Mouse (Mus musculus): ENCODE measurements around the gene Tiparp. TPM values are rescaled to one million over a fixed set of nuclear protein-coding genes. Genes with fewer than 3 reads are reported as not detected.

The Tiparp gene
- total and polyA plus RNA-seq, 3 experiments = 9.6 to 25.1 (median 13.7) TPM

GRCm38 (mm10) chr3:65482698-65483407 lies 45.4 kb upstream of the Tiparp start:
- H3K36me3 ChIP-seq (replicated peaks in 1 of 2; ENCODE audit: control insufficient read depth in 1 of 2, insufficient read depth in 1 of 2, low read length in 1 of 2) = no peaks in the 10 kb centered on the region
- H3K4me3 ChIP-seq (replicated peaks in 1 of 3; ENCODE audit: low read depth in 2 of 3, low read length in 2 of 3, poor library complexity in 1 of 3) = no peak overlapping the region
- no peak overlapping the region for H3K9ac ChIP-seq (ENCODE audit: insufficient read depth, low read depth)
- in situ Hi-C loops (cut with MboI; ENCODE audit: low pct_ligation_motif_present, low pct_unique_long_range_greater_than_20kb, low sequenced_read_pairs) (no loop called here), dilution Hi-C loops (cut with MboI; ENCODE audit: extremely low pct_ligation_motif_present, extremely low pct_unique_long_range_greater_than_20kb, low sequenced_read_pairs) (no loop called here)
- H3K4me2 ChIP-seq (ENCODE audit: insufficient read depth, low read depth, poor library complexity, severe bottlenecking) = no peak overlapping the region
- H3K9me3 ChIP-seq (replicated peaks; ENCODE audit: low read length) = peaks cover 3% of the 10 kb centered on the region
- no peak for TF ChIP-seq MAZ (IDR thresholded peaks at IDR 0.05; ENCODE audit: low read depth, low read length)
- TF ChIP-seq RAD21 (IDR thresholded peaks at IDR 0.05; ENCODE audit: low read depth, low read length) = no peak
- no peak for TF ChIP-seq POLR2A (IDR thresholded peaks at IDR 0.05; ENCODE audit: low read depth, low read length)
- no peak for TF ChIP-seq ZNF384 (IDR thresholded peaks at IDR 0.05; ENCODE audit: low read depth, low read length)
- TF ChIP-seq TCF12 (IDR thresholded peaks at IDR 0.05; ENCODE audit: low read depth, low read length) = no peak
- no peak for TF ChIP-seq ELF1 (IDR thresholded peaks at IDR 0.05; ENCODE audit: low read depth, low read length)
- TF ChIP-seq UBTF (IDR thresholded peaks at IDR 0.05; ENCODE audit: low read depth, low read length) = no peak
- TF ChIP-seq NRF1 (IDR thresholded peaks at IDR 0.05; ENCODE audit: low read depth, low read length) = no peak
- TF ChIP-seq MXI1 (IDR thresholded peaks at IDR 0.05; ENCODE audit: low read depth, low read length) = no peak
- TF ChIP-seq ETS1 (conservative IDR thresholded peaks at IDR 0.05; ENCODE audit: low read depth, low read length) = no peak
- no peak for TF ChIP-seq ZC3H11A (IDR thresholded peaks at IDR 0.05; ENCODE audit: low read depth, low read length)
- TF ChIP-seq CTCF (conservative IDR thresholded peaks at IDR 0.05 in 1 of 2, IDR thresholded peaks at IDR 0.05 in 1 of 2; ENCODE audit: low read depth in 2 of 2, low read length in 2 of 2) = no peak
- no peak for TF ChIP-seq RCOR1 (conservative IDR thresholded peaks at IDR 0.05; ENCODE audit: low read depth, low read length)
- no peak for TF ChIP-seq CHD2 (IDR thresholded peaks at IDR 0.05; ENCODE audit: low read length)
- TF ChIP-seq MAX (IDR thresholded peaks at IDR 0.05; ENCODE audit: low read length) = no peak
- no peak for TF ChIP-seq PAX5 (IDR thresholded peaks at IDR 0.05; ENCODE audit: low read length)
- no peaks in the 10 kb centered on the region for H3K27me3 ChIP-seq (replicated peaks)
- no peak for DNase-seq (ENCODE audit: extremely low read depth)
- H3K79me2 ChIP-seq (replicated peaks; ENCODE audit: control insufficient read depth, extremely low read depth, insufficient read depth, poor library complexity, severe bottlenecking) = no peaks in the 10 kb centered on the region
- H3K27ac ChIP-seq (ENCODE audit: insufficient read depth, low read depth) = no peak overlapping the region
- peaks cover 0 to 9% of the 10 kb centered on the region in 2 experiments; a peak in 3 of 4 replicates for H3K4me1 ChIP-seq (ENCODE audit: control insufficient read depth in 1 of 2, insufficient read depth in 2 of 2)

- peak; percentile 53 for DNase-seq (ENCODE audit: extremely low read depth)
- Histone ChIP-seq H3K36me3 (replicated peaks in 1 of 2; ENCODE audit: control insufficient read depth in 1 of 2, insufficient read depth in 1 of 2, low read length in 1 of 2) (no peaks in the 10 kb centered on the region), H3K4me1 (ENCODE audit: control insufficient read depth in 1 of 2, insufficient read depth in 2 of 2) (peaks cover 0 to 9% of the 10 kb centered on the region in 2 experiments; a peak in 3 of 4 replicates), H3K9ac (ENCODE audit: insufficient read depth, low read depth) (no peak overlapping the region), H3K79me2 (replicated peaks; ENCODE audit: control insufficient read depth, extremely low read depth, insufficient read depth, poor library complexity, severe bottlenecking) (no peaks in the 10 kb centered on the region), H3K4me3 (replicated peaks in 1 of 3; ENCODE audit: low read depth in 2 of 3, low read length in 2 of 3, poor library complexity in 1 of 3) (no peak overlapping the region), H3K4me2 (ENCODE audit: insufficient read depth, low read depth, poor library complexity, severe bottlenecking) (peak overlapping the region; percentile 31; the same call in 1 of the 2 replicates), H3K27ac (ENCODE audit: insufficient read depth, low read depth) (no peak overlapping the region), H3K9me3 (replicated peaks; ENCODE audit: low read length) (peaks cover 3% of the 10 kb centered on the region), H3K27me3 (replicated peaks) (no peaks in the 10 kb centered on the region)
- in situ Hi-C loops (cut with MboI; ENCODE audit: low pct_ligation_motif_present, low pct_unique_long_range_greater_than_20kb, low sequenced_read_pairs) = no loop called here
- dilution Hi-C loops (cut with MboI; ENCODE audit: extremely low pct_ligation_motif_present, extremely low pct_unique_long_range_greater_than_20kb, low sequenced_read_pairs) = no loop called here
- TF ChIP-seq E2F4 (IDR thresholded peaks at IDR 0.05; ENCODE audit: insufficient replicate concordance, low read depth, low read length) (no peak), IRF4 (IDR thresholded peaks at IDR 0.05; ENCODE audit: low read depth, low read length) (peak; percentile 27; the same call in 1 of the 2 replicates), CHD1 (IDR thresholded peaks at IDR 0.05; ENCODE audit: low read depth, low read length) (no peak), SMC3 (IDR thresholded peaks at IDR 0.05; ENCODE audit: low read depth, low read length) (peak; percentile 11; the same call in 1 of the 2 replicates), CTCF (conservative IDR thresholded peaks at IDR 0.05 in 1 of 2, IDR thresholded peaks at IDR 0.05 in 1 of 2; ENCODE audit: low read depth in 2 of 2, low read length in 2 of 2) (peak in 1 of 2 experiments; percentile 29; a peak in 2 of 4 replicates), EP300 (IDR thresholded peaks at IDR 0.05; ENCODE audit: low read length) (peak; percentile 47; the same call in 1 of the 2 replicates)
These were observed 44.0 kb upstream of the Tiparp start for GRCm38 (mm10) chr3:65484161-65484733.

Measured in CH12.LX (cell line).